Mouse (Mus musculus) ovary, postnatal 14 days (tissue): ENCODE results near the gene Sec24b.

Experiments used
- DNase-seq: peaks from one replicate; pipeline ENCODE4 v3.0.0; 2022; ENCODE audit warnings: low spot score

The Sec24b gene

DNA sequence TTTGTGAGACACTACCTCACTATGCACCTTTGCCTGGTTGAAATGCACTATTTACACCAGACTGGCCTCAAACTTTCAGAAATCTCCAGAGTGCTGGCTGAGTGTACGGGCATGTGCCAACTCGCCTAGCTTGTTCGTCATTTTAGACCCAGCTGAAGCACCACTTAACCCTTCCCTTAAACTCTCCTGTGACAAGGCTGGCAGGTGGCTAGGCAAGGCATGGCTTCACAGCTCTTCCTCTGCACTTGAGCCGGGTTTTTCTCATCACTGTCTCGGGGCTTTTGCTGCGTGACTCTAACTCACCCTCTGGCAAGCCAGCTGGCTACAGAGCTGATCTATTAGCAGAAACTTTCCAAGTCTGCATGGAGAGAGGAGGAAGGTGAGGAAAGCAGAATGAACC is 6.8 kb downstream of the Sec24b start:
- no peak for DNase-seq

DNA sequence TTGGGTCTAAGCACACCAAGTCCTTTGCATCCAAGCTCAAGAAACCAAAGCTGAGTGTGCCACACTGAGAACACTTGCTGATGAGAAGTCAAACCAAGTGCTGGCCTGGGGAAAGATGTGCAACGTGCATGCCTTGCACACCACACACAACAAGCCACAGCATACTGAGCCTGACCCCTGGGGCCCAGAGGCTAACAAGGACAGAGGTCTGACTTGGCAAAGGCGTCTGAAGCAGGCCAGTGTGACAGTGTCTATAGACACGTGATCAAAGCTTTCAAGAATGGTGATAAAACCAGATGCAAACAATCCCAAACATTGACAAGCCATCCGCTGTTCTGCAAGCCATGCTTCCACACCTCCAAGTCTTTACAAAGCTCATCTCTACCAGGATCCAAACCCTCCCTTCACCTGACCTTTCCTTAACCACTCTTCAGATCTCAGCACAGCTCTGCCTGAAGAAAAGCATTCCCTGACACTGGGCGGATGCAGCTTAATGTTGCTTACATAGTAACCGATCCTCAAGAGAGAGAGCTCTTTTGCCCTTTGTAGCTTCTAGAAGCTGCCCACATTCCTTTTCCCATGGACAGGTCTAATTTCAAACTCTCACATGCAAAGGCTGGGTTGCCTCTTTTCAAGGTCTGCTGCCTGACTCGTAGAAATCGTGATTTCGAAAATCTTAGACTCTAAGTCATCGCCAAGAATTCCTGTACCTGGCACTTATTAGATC is 7.8 kb downstream of the Sec24b start:
- DNase-seq = no peak

DNA sequence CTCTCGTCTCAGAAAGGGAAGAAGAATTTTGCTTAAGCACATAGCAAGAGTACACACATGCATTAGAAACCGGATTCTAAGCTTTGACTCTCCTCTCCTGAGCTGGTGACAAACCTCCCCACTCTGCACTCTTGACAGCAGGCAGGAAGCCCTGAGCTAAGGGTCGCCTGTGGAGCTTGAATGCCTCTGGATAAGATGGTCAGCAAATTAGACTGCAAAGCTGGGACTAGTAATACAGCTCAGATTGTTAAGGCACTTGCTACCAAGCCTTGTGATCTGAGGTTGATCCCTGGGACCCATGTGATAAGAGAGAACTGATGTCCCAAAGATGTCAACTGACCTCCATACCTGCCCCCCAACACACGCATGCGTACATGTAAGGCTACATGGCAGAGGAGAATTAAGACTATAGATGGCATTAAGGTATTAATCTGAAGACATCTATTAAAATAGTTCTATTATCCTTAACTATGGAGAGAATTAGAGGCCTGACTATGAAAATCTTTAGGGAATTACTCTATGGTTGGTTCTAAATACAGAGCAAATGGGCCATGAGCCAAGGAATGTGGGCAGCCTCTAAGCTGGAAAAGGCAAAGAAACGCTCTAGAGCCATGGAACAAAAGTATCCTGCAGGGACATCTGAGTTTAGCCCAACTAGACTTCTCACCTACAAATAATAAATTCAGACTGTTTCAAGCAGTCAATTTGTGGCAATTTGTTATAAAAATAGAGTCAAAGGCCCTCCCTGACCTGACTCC is 8.6 kb downstream of the Sec24b start:
- no peak for DNase-seq

DNA sequence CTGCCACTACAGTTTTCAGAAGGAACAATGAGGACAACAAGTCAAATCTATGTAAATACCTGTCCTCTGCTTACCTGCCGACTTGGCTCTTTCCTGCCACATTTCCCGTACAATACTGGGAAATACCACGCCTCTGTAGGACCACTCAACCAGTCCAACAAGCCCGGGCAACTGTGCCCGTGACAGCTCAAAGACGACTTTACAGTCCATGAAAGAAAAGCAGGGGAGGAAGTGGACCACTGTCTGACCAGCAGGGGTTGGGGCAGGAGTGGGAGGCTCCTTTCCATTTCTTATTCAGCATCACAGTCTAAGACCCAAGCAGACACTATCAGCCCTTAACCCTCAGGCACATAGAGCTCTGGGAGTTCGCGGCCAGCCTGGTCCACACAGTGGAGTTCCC is 9.2 kb downstream of the Sec24b start:
- DNase-seq = no peak

DNA sequence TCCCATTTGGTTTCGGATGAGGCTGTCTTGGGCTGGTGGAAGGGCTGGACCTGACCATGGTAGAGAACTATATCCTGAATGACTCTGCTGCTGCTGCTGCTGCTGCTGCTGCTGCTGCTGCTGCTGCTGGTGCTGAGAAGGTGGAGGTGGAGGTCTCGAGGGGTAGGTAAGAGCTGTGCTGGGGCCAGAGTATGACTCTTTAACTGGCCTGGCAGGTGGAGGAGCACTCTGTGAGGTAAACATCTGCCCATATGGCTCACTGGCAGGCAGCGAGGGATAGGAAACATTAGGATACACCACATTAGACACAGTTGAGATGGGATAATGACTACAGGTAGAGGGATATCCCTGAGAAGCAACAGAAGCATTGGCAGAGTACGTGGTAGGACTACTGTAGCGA is 20.6 kb downstream of the Sec24b start:
- no peak for DNase-seq

DNA sequence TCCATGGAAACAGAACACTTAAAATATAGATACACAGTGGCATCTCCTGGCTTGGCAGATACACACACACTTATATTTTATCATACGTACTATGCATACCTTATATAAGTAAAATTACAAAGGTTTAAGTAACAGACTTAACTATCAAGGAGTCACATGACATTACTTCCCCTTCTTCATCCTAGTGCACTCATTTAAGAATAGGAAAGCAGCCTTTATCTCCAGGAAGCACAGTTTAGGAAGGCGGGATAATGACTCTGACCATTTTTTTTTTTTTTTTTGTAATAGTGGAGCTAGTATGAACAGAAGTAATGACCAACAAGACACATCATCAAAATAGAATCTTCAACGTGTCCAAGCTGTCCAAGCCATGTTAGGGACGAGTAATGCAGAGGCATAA is 21.3 kb downstream of the Sec24b start:
- DNase-seq = no peak

DNA sequence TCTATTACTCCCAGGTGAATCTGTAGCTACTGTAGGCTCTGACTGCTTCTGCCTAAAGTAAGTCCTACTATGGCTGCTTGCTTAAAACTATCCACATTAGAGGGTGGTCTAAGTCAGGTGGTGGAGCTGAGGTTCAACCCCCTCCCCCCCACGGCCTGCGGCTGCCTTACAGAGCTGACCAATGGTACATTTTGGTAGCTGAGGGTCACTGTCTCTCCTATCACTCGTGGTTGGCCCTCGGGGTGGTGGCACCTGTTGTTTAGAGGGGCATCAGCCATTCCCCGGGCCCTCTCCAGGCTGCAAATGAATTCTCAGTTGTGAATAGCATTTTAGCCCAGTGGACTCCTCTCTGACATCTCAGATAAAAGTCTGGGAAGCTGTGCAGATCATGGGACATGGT is 32.6 kb downstream of the Sec24b start:
- DNase-seq = no peak

DNA sequence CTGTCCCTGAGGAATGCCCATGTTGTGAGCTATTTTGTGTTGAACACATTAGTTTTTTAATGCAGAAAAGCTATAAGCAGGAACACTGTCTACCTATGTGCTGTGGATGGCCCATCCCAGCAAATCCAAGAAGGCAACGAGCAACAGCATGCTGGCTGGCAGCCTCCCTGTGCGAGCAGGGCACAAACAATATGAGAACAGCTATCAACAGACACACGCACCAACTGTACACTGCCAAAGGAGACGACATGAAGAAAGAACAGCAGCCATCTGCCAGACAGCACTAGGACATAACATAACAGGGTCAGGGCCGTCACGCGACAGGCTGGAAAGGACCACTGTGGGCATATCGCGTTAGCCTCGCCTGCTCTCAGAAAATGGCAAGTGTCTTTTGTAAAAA is 35.2 kb downstream of the Sec24b start:
- no peak for DNase-seq

DNA sequence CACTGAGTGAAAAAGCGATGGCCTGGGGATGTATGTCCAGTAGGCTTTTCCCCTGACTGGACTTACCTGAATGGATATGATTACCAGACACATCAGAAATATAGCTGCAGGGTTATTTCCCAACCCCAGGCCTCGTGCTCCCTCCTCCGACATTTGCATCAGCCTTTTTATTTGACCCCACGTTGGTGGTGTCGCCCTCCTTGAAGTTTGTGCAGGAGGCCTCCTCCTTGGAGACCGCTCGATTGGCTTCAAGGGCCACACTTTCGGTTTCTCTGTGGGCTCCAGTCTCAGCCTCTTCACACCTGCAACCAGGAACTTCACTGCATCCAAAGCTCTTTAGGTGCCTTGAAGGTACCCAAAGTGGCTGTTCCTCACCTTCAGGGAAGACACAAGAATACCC is 35.8 kb downstream of the Sec24b start:
- no peak for DNase-seq

DNA sequence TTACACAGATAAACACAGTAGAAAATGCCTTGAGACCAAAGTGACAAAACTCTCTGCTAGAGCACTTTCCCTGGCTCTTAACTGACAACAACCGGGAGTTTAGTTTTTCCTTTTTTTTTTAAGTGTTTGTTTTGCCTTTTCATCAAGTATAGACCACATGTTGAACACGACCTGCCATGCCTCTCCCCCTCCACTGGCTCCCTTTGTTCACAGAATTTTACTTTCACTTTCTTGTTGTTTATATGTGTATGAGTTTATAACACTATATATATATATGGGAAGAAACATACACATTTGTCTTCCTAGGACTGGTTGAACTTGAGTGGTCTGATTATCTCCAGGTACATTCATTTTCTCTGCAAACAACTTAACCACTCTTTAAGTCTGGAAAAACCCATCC is 48.4 kb downstream of the Sec24b start:
- DNase-seq = no peak

DNA sequence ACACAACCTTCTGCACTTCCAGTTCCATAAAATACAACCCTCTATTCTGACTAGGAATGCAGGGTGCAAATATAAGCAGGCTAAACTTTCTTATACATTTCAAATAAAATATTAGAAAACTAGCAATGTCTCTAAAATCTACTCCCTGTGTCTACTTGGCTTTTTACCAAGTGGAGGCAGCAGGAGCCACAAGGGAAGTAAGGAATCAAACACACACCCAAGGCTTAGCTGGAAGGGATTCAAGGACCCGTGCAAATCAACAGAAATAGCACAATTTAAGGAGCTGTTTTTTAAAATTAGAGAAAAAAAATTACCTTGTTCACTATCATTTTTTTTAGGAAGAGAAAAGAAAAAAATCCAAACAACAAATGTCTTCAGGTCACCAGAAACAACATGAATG is 50.1 kb downstream of the Sec24b start:
- DNase-seq = no peak

DNA sequence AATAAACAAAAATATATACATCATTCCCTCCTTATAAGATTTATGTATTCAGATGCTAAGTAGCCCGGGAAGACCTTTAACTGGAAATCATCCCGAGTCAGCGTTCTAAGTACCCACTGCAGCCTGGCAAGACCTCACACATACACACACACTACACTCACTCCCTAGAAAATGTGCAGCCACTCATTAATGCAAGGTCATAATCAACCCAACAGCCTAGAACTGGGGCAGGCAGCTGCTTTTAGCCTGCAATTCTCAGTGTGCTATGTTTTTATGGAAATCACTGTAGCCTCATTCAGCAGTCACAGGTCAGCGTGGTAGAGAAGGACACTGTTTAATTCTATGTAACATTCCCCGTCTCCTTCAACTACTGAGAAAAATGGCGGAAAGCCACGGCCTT is 55.2 kb downstream of the Sec24b start:
- no peak for DNase-seq

DNA sequence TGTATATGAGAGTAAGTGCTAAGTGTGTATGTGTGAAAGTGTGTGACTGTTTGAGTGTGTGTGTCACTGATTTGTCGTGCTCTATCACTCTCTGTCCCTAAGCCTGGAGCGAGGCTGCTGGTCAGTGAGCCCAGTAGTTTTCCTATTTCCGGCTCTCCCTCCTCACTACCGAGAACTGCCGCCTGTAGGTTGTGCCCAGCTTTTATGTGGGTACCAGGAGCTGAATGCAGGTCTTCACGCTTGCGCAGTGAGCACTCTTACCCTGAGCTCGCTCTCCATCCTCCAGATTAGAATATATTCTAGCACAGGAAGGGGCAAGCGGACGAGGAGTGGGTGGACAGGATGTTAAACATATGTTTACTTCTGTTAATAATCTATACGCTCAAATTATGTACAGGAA is 60.4 kb downstream of the Sec24b start:
- no peak for DNase-seq

DNA sequence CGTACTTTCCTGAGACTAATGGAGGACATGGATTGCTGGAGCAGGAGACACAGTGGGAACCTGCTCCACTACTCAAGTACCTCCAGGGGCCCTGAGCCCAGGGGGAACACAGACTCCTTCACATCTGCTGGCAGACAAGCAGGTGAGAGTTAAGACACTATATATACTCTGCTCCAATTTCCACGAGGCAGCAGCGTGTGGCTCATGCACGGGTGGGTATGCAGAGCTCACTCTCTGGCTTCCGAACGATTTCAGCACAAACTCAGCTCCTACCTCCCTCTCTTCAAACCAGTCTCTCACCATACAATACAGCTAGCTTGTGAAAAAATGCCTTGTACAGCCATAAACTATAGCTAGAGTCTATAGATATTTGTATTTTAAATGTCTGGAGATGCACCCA is 62.8 kb downstream of the Sec24b start:
- no peak for DNase-seq

DNA sequence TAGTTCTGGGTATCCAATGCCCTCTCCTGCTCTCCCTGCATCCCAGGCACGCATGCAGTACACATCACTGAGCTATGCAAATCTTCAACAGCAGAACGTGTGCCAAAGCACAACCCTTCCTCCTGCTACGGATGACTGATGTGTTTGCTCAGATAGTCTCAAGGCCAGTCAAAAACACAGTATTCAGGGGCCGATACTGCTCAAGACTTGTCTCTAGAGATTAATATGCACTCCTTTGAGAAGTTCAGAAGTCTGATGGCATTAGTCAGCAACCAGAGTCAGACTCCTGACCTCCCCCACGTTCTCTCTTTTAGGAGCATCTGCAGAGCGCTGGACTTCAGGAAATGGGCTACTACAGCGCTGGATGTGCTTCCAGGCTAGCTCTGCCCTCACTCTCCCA is 63.4 kb downstream of the Sec24b start:
- DNase-seq = no peak

DNA sequence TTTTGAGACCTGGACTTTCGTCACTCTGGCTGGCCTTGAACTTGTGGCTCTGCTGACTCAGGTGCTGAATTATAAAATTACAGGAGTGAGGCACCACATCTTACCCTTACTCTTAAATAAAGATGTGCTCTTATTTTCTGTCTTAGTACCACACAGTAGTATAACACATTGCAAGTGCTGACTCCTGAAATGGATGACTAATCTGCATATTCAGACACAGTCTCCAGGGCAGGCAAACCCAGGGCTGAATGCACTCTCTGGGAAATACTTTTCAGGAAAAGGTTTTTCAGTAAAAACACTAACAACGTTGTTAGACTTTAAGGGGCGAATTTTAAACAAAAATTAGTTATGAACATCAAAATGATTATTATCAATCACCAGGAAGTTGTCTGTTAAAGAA is 64.0 kb downstream of the Sec24b start:
- DNase-seq = no peak

DNA sequence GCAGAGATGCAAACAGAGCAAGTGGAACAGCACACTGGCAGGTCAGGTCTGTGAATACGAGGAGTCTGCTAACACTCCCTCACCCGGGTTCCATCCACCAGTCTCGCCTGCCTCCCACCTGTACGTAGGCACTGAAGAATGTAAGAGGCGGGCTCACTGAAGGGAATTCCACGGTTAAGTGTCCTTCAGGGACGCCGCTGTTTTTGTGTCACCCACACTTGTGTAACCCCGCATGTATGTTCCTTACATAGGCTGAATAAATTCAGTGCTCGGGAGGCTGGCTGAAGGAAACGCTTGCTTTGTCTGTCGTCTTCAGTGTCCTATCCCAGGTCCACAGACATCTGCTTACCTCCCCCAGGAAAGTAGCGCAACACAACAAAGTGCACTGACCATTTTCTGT is 74.1 kb downstream of the Sec24b start:
- DNase-seq = no peak

DNA sequence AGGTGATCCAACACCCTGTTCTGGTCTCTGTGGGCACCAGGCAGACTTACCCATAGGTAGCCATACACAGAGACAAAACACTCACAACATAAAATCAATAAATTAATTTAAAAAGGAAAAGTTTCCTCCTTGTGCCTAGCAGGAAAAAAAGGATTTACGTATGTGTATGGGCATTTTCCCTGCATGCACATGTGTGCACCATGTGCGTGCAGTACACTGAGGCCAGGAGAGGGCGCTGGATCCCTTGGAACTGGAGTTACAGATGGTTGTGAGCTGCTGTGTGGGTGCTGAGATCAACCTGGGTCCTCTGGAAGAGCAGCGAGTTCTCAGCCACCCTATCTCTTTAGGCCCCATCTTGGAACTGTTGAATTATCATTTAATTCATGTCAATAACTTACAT is 76.0 kb downstream of the Sec24b start:
- no peak for DNase-seq

DNA sequence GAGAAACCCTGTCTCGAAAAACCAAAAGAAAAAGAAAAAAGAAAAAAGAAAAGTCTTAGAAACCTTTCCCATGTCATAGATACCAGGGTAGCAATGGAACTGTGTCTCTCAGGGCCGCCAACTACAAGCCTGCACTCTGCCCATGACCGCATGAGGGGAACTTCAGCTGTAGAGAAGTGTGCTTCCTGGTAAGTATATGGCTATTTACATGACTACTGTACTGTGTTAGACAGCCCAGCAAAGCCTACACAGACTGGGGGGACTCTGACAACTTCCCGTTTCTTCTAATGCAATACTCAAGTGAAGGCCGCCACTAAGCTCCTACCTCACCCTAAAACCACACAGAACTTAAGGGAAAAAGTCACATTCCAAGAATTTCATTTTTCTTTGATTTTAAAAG is 76.6 kb downstream of the Sec24b start:
- DNase-seq = no peak

DNA sequence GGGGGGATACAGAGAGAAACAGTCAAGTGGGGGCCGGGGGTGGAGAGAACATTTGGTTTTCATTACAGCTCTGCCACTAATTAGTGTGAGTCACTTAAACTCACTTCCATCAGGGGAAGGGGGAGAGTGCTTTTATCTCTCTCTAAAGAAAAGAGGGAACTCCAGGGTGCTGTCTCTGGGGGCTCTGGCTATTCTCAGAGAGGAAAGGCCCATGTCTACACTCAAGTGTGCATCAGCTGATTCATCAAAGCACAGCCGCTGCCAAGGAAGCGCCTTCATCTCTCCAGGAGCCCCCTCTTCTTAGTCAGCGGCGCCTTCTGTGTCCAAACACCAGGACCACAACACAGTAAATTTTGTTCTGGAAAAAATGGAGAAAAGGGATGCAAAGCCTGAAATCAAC is 79.1 kb downstream of the Sec24b start:
- no peak for DNase-seq

DNA sequence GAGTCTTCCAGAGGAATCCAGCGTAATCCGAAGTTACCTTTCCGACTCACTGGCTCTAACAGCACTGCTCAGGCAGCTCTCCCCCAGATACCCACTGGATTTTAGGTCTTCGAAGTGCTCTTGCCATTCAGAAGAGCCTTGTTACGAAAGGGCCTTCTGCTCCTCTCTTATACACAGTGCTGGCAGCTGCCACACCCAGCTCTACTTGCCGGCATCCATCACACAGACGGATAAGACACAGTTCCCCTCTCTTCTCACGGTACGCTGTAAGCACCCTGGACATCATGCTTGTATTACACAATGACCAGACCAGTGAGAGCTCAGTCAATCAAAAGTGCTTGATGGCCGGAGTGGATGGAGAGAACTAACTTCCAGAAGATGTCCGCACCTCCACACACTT is 79.6 kb downstream of the Sec24b start:
- no peak for DNase-seq

DNA sequence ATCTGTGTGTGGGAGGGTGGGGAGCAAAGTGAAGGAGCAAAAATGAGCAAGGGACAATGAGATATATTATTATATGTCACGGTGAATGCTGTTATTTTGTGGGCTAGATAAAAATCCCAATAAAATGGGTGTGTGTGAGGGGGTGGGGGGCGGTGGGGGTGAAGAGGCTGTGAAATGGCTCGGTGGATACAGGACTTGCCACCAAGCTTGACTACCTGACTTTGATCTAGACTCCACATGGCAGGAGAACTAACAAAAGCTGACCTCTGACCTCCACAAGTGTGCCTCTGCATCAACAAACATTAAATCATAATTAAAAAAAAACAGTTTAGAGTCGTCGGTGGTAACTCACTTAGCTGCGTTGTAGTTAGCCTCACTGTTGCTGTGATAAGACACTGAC is 81.8 kb downstream of the Sec24b start:
- no peak for DNase-seq

DNA sequence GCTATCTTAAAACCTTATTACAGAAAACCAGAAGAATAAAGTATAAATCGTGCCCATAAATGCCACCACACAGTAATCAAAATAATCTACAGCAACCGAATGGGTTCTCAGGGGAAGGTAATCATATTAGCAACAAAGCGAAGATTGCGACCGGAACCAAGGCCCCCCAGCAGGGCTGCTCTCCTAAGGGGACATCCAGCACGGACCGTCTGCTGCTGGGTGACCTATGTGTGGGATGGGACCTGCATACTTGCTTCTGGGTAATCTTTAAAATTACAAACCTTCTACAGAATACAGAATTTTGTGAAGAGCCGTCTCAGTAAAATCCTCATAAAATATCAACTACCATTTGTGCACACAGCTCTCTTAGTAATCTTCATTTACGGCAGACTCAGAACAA is 82.6 kb downstream of the Sec24b start:
- no peak for DNase-seq

DNA sequence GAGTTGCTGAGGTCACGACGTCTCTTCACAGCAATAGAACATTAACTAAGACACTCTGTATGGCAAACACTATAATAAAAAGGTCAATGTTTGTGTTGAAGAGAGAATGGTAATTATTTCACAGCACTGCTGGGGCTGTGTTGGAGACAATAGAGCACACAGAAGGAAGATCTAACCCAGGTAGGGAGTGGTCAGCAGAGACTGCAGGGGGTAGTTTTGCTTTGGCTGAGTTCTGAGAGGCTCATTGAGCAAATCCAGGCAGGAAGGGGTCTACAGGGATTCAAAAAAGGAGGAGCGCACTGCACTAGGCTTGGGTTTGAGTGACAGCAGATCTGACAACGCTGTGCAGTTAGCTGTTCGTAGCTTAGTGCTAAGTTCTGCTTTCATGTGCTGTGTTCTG is 85.0 kb downstream of the Sec24b start:
- DNase-seq = no peak
